Mouse (Mus musculus): ENCODE measurements around the gene Ano4.

- TF ChIP-seq JUND (IDR thresholded peaks at IDR 0.05; ENCODE audit: low read depth, low read length) (no peak), MXI1 (IDR thresholded peaks at IDR 0.05; ENCODE audit: low read depth, low read length) (no peak), CHD2 (IDR thresholded peaks at IDR 0.05; ENCODE audit: low read length) (no peak), CHD1 (IDR thresholded peaks at IDR 0.05; ENCODE audit: low read depth, low read length) (no peak)
Measured at GRCm38 (mm10) chr10:89155502-89155901, 189.1 kb downstream of the Ano4 start.
